Mouse (Mus musculus) midbrain, embryonic 16.5 days (tissue): ENCODE results near the gene Tti1. TPM values are rescaled to one million over a fixed set of nuclear protein-coding genes. Genes with fewer than 3 reads are reported as not detected.

Experiments used
- ATAC-seq: fragments of 200-750 bp; cut with Nextera tagmentation; 2 replicates; pipeline ENCODE4 v1.8.0; 2017; ENCODE audit warnings: moderate TSS enrichment
- H3K27ac ChIP-seq: fragments of 300-500 bp; sonication (generic); 2 replicates; pipeline ENCODE4 v1.5.1; 2014; ENCODE audit warnings: mild to moderate bottlenecking, low read length, mixed read lengths
- H3K27me3 ChIP-seq: fragments of 300-500 bp; sonication (generic); 2 replicates; pipeline ENCODE4 v1.6.1; 2014; ENCODE audit warnings: low read depth, low read length, mixed read lengths; ENCODE audit not compliant: control insufficient read depth, insufficient read depth
- H3K36me3 ChIP-seq: fragments of 300-500 bp; sonication (generic); 2 replicates; pipeline ENCODE4 v1.6.1; 2014; ENCODE audit warnings: mild to moderate bottlenecking, low read length, moderate library complexity, mixed read lengths; ENCODE audit not compliant: control insufficient read depth, insufficient read depth
- H3K4me1 ChIP-seq: fragments of 300-500 bp; sonication (generic); 2 replicates; pipeline ENCODE4 v1.6.1; 2014; ENCODE audit warnings: mild to moderate bottlenecking, low read length, mixed read lengths; ENCODE audit not compliant: control insufficient read depth, insufficient read depth
- H3K4me2 ChIP-seq: fragments of 300-500 bp; sonication (generic); 2 replicates; pipeline ENCODE4 v1.6.1; 2014; ENCODE audit warnings: mild to moderate bottlenecking, low read length, mixed read lengths
- H3K4me3 ChIP-seq: fragments of 300-500 bp; sonication (generic); 2 replicates; pipeline ENCODE4 v1.5.1; 2014; ENCODE audit warnings: low read depth, mild to moderate bottlenecking, low read length, moderate library complexity, mixed read lengths
- H3K9ac ChIP-seq: fragments of 300-500 bp; sonication (generic); 2 replicates; pipeline ENCODE4 v1.6.1; 2014; ENCODE audit warnings: low read depth, low read length, mixed read lengths
- H3K9me3 ChIP-seq: fragments of 300-500 bp; sonication (generic); replicated peaks from 2 replicates; pipeline ENCODE4 v1.6.1; 2014; ENCODE audit warnings: mild to moderate bottlenecking, low read length, mixed read lengths; ENCODE audit not compliant: control insufficient read depth, poor library complexity, severe bottlenecking
- WGBS: fragments of 180-500 bp; shearing (Covaris S2); extraction: QIAGEN DNeasy Blood & Tissue Kit; methylation state at CpG from one replicate; pipeline ENCODE4 v1.1.7; 2014; 5-methylcytosine and 5-hydroxymethylcytosine counted together
- polyA plus RNA-seq: library from polyadenylated mRNA; unstranded; fragments of >200 nt; fragmentation: Nextera tagmentation; extraction: Ambion mirVana; gene quantifications from 2 replicates; pipeline ENCODE4 v1.2.1, GENCODE M21; 2015

Gene Tti1
- polyA plus RNA-seq, 1 experiment from 2014 or later, result 17.2 TPM

- WGBS, result 98% methylated on average over 2 of the region's 2 CpGs
- H3K27me3 ChIP-seq, result no peaks in the 10 kb centered on the region
- no peak for ATAC-seq
These were observed 7.6 kb upstream of the Tti1 start for GRCm38 (mm10) chr2:158035813-158036212.

GRCm38 (mm10) chr2:158030007-158030406, 1.8 kb upstream of the Tti1 start:
- Histone ChIP-seq H3K9ac (peak overlapping the region; percentile 93; the same call in 1 of the 2 replicates), H3K27ac (no peak overlapping the region), H3K36me3 (no peaks in the 10 kb centered on the region), H3K27me3 (no peaks in the 10 kb centered on the region), H3K4me1 (peaks cover 37% of the 10 kb centered on the region), H3K4me2 (peak overlapping the region; percentile 85), H3K9me3 (no peaks in the 10 kb centered on the region), H3K4me3 (peak overlapping the region; percentile 88)
- ATAC-seq, result no peak
- 84% methylated on average over 7 of the region's 7 CpGs for WGBS

More at GRCm38 (mm10) chr2:158035813-158036212, 7.6 kb upstream of the Tti1 start:
- H3K27ac ChIP-seq, result no peak overlapping the region
- no peak overlapping the region for H3K9ac ChIP-seq
- peaks cover 16% of the 10 kb centered on the region for H3K4me1 ChIP-seq
- H3K4me2 ChIP-seq, result no peak overlapping the region
- H3K9me3 ChIP-seq, result no peaks in the 10 kb centered on the region
- H3K4me3 ChIP-seq, result no peak overlapping the region
- peaks cover 10% of the 10 kb centered on the region; the same call in 1 of the 2 replicates for H3K36me3 ChIP-seq

GRCm38 (mm10) chr2:158027855-158028353, 329 bp downstream of the Tti1 start:
- peaks cover 33% of the 10 kb centered on the region for H3K4me1 ChIP-seq
- no peaks in the 10 kb centered on the region for H3K27me3 ChIP-seq
- peak overlapping the region; percentile 89 for H3K27ac ChIP-seq
- no peaks in the 10 kb centered on the region for H3K36me3 ChIP-seq
- ATAC-seq, result no peak
- peak overlapping the region; percentile 88 for H3K4me3 ChIP-seq
- no peaks in the 10 kb centered on the region for H3K9me3 ChIP-seq
- peak overlapping the region; percentile 95 for H3K4me2 ChIP-seq
- H3K9ac ChIP-seq, result peak overlapping the region; percentile 93
- 1% methylated on average over 15 of the region's 16 CpGs for WGBS

GRCm38 (mm10) chr2:158017330-158017729, 10.9 kb downstream of the Tti1 start:
- 86% methylated on average over 4 of the region's 4 CpGs for WGBS

GRCm38 (mm10) chr2:158012608-158013007, 15.6 kb downstream of the Tti1 start:
- H3K27me3 ChIP-seq, result no peaks in the 10 kb centered on the region
- peaks cover 4% of the 10 kb centered on the region; the same call in 1 of the 2 replicates for H3K36me3 ChIP-seq
- H3K9me3 ChIP-seq, result no peaks in the 10 kb centered on the region
- WGBS, result 94% methylated on average over 3 of the region's 3 CpGs
- no peak for ATAC-seq
- no peak overlapping the region for H3K27ac ChIP-seq
- H3K4me2 ChIP-seq, result no peak overlapping the region
- no peak overlapping the region for H3K9ac ChIP-seq
- no peak overlapping the region for H3K4me3 ChIP-seq
- H3K4me1 ChIP-seq, result no peaks in the 10 kb centered on the region

More at GRCm38 (mm10) chr2:158017330-158017729, 10.9 kb downstream of the Tti1 start:
- no peak overlapping the region for H3K27ac ChIP-seq
- H3K4me1 ChIP-seq, result no peaks in the 10 kb centered on the region
- no peak overlapping the region for H3K9ac ChIP-seq
- H3K36me3 ChIP-seq, result no peaks in the 10 kb centered on the region
- ATAC-seq, result no peak
- no peak overlapping the region for H3K4me3 ChIP-seq
- H3K27me3 ChIP-seq, result no peaks in the 10 kb centered on the region
- H3K9me3 ChIP-seq, result no peaks in the 10 kb centered on the region
- H3K4me2 ChIP-seq, result no peak overlapping the region

- Histone ChIP-seq H3K9me3 (no peaks in the 10 kb centered on the region), H3K4me3 (no peak overlapping the region), H3K27ac (no peak overlapping the region), H3K4me2 (no peak overlapping the region), H3K4me1 (no peaks in the 10 kb centered on the region), H3K9ac (no peak overlapping the region), H3K27me3 (no peaks in the 10 kb centered on the region), H3K36me3 (peaks cover 7% of the 10 kb centered on the region; the same call in 1 of the 2 replicates)
- no peak for ATAC-seq
- 92% methylated on average over 7 of the region's 7 CpGs for WGBS
These were observed 18.9 kb downstream of the Tti1 start for GRCm38 (mm10) chr2:158009373-158009772.

GRCm38 (mm10) chr2:158005641-158006040, 22.6 kb downstream of the Tti1 start:
- no peak overlapping the region for H3K27ac ChIP-seq
- WGBS, result 98% methylated on average over 4 of the region's 4 CpGs

GRCm38 (mm10) chr2:158004620-158005019, 23.6 kb downstream of the Tti1 start:
- no peaks in the 10 kb centered on the region for H3K4me1 ChIP-seq
- no peak overlapping the region for H3K4me3 ChIP-seq
- no peaks in the 10 kb centered on the region for H3K9me3 ChIP-seq
- WGBS, result 93% methylated on average over 6 of the region's 6 CpGs
- no peak overlapping the region for H3K27ac ChIP-seq
- H3K36me3 ChIP-seq, result peaks cover 7% of the 10 kb centered on the region; the same call in 1 of the 2 replicates
- H3K9ac ChIP-seq, result no peak overlapping the region
- no peak for ATAC-seq
- H3K27me3 ChIP-seq, result no peaks in the 10 kb centered on the region
- no peak overlapping the region for H3K4me2 ChIP-seq

More at GRCm38 (mm10) chr2:158005641-158006040, 22.6 kb downstream of the Tti1 start:
- no peaks in the 10 kb centered on the region for H3K4me1 ChIP-seq
- no peak overlapping the region for H3K9ac ChIP-seq
- H3K27me3 ChIP-seq, result no peaks in the 10 kb centered on the region
- ATAC-seq, result no peak
- no peak overlapping the region for H3K4me3 ChIP-seq
- peaks cover 7% of the 10 kb centered on the region; the same call in 1 of the 2 replicates for H3K36me3 ChIP-seq
- H3K4me2 ChIP-seq, result no peak overlapping the region
- H3K9me3 ChIP-seq, result no peaks in the 10 kb centered on the region

GRCm38 (mm10) chr2:157998817-157999216, 29.4 kb downstream of the Tti1 start:
- ATAC-seq, result no peak
- H3K9me3 ChIP-seq, result no peaks in the 10 kb centered on the region
- 86% methylated on average over 3 of the region's 3 CpGs for WGBS

More at GRCm38 (mm10) chr2:157998817-157999216, 29.4 kb downstream of the Tti1 start:
- no peaks in the 10 kb centered on the region for H3K4me1 ChIP-seq
- no peaks in the 10 kb centered on the region for H3K27me3 ChIP-seq
- H3K9ac ChIP-seq, result no peak overlapping the region
- H3K27ac ChIP-seq, result no peak overlapping the region
- H3K4me3 ChIP-seq, result no peak overlapping the region
- peaks cover 3% of the 10 kb centered on the region; the same call in 1 of the 2 replicates for H3K36me3 ChIP-seq
- H3K4me2 ChIP-seq, result no peak overlapping the region
